Mouse (Mus musculus) C2C12 (cell line): ENCODE measurements around the gene Cdk19.

Experiments used
- CTCF ChIP-seq: IDR thresholded peaks from one replicate; pipeline ENCODE4 v1.5.1; 2011; ENCODE audit not compliant: control insufficient read depth, insufficient read depth, insufficient read length
- MAX ChIP-seq: IDR thresholded peaks from one replicate; pipeline ENCODE4 v1.6.1; 2011; ENCODE audit warnings: mild to moderate bottlenecking, control low read depth

- TF ChIP-seq MAX, result no peak
- TF ChIP-seq CTCF, result no peak
These were observed 185.6 kb downstream of the Cdk19 start for GRCm38 (mm10) chr10:40524991-40525390.
